Mouse (Mus musculus) activated CD4-positive, CD25-positive, alpha-beta regulatory T cell, adult 4 months (primary cell): ENCODE data around the gene Ass1. TPM values are rescaled to one million over a fixed set of nuclear protein-coding genes. Genes with fewer than 3 reads are reported as not detected.
"Not testable (repeated sequence)": the region's sequence is repeated elsewhere in the genome, so short reads cannot be mapped to it uniquely, and the experiment has no call there.

Experiments
- ATAC-seq: one replicate; pipeline ENCODE4 v1.8.0; 2017
- polyA plus RNA-seq, 2 experiments: library from polyadenylated mRNA; unstranded; fragments of 100-300 nt; shearing (Covaris generic); gene quantifications; one replicate each; pipeline ENCODE4 v1.2.1; 2017

The Ass1 gene
- polyA plus RNA-seq, 2 experiments from 2014 or later, result 445 to 470 TPM

DNA sequence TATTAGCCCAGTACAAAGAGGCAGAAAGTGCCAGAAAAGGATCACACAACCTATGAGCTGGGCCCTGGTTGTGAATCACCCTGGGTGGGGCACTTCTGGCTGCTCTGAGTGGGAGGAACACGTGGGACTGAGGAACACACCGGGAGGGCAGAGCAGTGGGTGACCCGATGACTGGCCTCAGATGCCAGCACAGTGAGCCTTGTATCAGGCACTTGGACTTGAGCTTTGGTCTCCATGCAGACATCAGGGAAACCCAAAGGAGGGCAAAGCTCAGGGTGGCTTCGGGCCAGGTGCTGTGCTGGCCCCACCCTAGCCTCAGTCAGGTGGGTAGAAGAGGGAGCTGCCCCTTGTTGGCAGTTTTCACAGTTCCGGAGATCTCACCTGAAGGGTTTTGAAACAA, 71.6 kb downstream of the Ass1 start:
- ATAC-seq, result no peak

DNA sequence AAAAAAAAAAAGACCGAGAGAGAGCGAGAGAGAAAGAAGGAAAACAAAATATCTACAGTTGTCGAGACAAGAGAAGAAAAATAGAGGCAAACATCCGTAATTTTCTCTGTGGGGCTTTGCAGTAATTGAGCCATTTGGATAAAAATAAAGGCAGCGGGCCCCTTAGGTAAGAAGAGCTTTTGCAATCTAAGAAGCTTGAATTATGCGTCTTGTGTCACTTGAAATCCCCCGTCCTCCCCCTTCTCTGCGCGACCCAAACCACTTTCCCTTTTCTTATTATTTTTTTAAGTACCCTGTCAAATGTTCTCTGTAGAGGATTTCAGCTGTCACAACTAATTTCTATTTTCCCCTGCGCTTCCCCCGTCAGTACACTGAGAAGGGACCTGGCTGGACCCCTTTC, 77.7 kb downstream of the Ass1 start:
- ATAC-seq, result no peak

DNA sequence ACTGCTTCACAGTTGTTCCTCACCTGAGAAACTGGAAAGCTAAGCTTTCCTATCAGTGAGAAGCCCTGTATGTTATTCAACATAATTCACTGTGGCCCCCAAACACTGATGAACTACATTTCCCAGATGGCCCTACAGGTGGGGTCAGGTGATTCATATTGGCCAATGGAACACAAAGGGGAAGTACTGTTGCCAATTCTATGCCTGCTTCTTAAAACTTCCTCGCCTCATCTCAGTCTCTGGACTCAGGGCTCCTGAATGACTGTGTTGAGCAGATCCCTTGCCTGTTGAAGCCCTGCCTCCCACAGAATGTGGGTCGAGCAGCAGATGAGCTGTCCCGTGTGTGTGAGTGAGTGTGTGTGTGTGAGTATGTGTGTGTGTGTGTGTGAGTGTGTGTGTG, 80.5 kb downstream of the Ass1 start:
- ATAC-seq, result no peak

DNA sequence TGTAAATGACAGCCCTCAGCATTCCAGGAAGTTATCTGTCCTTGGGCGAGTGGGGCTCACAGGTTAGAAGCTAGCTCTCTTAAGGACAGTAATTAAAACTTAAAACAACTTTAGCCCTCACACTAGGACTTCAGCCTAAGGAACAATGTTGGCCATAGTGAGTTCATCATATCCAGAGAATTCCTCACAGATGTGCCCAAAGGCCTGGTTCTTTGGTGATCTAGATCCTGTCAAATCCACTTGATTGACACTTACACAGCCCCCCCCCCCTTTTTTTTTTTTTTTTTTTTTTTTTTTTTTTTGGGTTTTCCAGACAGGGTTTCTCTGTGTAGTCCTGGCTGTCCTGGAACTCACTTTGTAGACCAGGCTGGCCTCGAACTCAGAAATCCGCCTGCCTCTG, 81.3 kb downstream of the Ass1 start:
- not testable (repeated sequence) for ATAC-seq

DNA sequence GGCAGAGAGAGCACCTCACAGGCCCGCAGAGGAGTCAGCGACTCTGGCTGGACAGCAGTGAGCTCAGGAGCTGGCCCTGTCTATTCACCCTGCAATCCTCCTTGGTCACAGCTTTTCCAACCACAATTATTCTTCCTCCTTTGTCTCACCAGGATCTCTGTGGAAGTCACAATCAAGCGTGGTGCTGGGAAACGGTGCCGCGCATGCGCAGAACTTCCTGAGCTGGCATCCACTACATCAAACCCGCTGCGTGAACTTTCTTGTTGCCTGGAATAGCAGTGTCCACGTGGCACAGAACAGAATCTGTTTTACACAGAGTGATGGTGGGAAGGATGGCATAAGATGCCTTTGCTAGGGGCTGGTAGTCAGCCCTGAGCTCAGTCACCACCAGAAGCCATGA, 82.0 kb downstream of the Ass1 start:
- no peak for ATAC-seq

DNA sequence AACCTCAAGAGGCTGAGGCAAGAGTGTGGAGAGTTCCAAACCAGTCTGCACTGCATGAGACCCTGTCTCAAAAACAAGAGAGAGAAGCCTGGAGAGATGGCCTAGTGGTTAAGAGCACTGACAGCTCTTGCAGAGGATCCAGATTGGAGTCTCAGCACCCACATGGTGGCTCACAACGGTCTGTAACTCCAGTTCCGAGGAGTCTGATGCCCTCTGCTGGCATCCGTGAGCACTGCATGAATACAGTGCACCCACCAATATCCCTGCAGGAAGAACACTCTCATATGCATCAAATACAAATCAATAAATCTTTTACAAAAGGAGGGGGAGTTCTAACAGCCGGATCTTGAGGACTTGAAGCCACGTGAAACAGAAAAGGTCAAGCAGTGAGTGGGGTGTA, 84.6 kb downstream of the Ass1 start:
- no peak for ATAC-seq

Other genes with a start within 250 kb of the Ass1 start
- 1 to 10 TPM in 1 of 2 experiments, under 1 TPM in 1; 0.53 to 1.4 TPM for gene Ncs1, start 224.4 kb upstream of the Ass1 start, polyA plus RNA-seq
- gene Hmcn2, start 155.8 kb upstream of the Ass1 start, polyA plus RNA-seq, result under 1 TPM; 0.48 to 0.53 TPM
- gene Fubp3, start 102.4 kb downstream of the Ass1 start, polyA plus RNA-seq, result 10 to 100 TPM; 41.9 to 43.5 TPM
- not detected for gene Prdm12, start 169.8 kb downstream of the Ass1 start, polyA plus RNA-seq
- gene Exosc2, start 200.5 kb downstream of the Ass1 start, polyA plus RNA-seq, result 10 to 100 TPM; 36.2 to 47.9 TPM
- gene Abl1, start 218.2 kb downstream of the Ass1 start, polyA plus RNA-seq, result 1 to 10 TPM; 7.4 to 8.1 TPM